Mouse (Mus musculus): ENCODE measurements around the gene Cnnm1.
"Not testable (repeated sequence)": the region's sequence is repeated elsewhere in the genome, so short reads cannot be mapped to it uniquely, and the experiment has no call there.

The Cnnm1 gene

DNA sequence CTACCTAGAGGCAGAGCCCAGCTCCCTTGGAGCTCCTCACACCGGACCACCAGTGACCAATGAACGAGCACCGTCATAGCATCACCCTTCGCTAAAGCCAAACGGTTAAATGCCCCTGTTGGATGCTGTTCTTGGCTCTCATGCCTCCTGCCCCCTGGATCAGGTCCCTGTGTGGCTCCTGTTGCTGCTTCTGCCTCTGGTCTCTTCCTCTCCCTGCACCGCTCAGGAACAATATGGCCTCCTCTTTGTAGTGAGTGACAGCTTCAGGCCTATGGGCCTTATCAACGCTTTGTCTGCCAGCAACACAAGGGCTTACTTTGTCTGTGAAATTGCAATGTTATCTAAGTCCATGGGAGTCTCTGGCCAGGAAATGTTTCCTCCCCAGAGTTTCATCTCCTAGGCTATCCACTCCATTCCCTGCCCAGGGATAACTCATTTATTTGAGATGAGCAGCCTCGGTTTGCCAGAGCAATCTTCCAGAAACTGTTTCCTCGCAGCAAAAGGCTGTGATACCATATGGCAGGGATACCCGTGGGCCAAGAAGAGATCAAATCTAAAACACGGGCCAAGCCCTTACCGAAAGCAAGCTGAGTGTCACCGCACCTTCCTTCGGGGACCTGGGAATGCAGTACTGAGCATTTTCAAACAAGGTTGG is 25.5 kb downstream of the Cnnm1 start:
- no peak for DNase-seq

DNA sequence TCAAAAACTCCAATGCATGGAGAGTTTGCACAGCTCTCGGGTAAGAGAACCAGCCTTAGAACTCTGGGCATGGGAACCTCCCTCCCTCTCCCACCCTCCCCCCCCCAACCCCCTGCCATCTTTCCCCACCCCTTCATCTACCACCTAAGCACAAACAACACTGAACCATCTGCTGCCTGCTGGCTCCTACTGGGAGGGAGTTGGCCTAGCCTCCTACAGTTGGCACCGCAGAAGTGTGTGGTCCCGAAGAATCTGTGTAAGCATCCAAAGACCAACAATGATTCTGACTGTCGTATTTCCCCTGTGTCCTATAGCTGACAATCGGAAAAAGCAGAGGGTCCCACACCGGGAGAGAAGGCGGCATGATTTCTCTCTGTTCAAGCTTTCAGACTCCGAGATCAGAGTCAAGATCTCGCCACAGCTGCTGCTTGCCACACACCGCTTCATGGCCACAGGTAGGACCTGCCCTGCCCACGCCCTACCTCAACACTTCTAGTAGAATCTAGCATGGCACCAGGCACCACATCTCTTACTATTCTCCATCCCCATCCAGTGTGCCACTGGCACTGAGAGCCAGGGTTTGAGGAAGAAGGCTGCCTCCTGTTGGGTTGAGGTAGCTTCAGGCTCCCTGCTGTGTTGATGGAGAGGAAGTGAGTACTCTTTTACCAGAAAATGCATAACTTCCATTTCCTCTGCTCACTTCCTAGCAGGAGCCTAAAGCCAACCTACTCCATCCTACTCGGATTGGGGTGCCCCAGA is 27.9 kb downstream of the Cnnm1 start:
- DNase-seq, result no peak

DNA sequence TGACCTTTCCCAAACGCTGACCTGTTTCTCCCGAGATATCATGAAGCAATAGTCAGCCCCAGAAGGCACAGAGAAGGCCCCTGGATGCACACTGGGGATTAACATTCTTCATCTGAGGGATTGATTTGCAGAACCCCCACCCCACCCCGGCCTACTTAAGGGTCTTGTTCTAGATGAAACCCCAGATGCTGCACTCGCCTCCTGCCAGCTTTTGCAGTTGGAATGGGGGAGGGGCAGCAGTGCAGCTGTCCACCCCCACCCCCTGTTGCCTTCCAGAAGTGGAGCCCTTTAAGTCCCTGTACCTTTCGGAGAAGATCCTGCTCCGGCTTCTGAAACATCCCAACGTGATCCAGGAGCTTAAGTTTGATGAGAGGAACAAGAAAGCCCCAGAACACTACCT is 29.1 kb downstream of the Cnnm1 start:
- no peak for DNase-seq

DNA sequence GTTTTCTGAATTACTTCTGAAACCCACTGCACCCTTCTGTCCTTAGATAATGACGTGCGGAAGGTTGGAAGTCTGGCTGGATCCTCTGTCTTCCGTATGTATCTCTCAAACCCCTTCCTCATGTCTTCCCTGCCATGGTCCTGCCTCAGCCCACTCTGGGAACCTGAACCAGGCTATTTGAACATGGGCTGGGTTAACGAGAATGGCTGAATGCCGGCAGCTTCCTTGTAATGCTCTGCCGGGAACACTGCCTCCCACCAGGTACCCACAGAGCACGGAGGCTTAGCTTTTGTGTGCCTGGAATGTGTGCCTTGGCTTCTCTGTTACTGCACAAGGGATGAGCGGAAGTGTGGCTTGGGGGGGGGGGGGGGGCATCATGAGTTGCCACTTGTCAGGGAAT is 32.1 kb downstream of the Cnnm1 start:
- no peak for DNase-seq

DNA sequence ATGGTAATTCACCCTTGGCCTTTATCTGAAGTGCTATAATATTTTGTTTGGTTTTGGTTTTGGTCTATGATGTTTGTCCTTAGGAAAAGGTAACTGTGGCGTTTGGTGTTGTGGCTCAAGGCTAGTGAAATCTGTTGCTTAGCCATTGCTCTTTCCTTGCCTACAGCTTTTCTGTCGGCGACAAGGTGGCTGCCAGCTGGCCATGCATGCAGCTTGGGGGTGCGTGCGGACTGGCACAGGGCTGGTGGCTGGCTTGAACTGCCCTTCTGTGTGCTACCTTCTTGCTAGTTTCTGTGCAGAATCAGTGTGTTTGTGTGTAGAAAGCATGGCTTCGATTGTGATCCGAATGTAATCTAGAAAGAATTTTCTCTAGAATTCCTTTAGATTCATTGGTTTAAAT is 32.5 kb downstream of the Cnnm1 start:
- DNase-seq, result no peak

DNA sequence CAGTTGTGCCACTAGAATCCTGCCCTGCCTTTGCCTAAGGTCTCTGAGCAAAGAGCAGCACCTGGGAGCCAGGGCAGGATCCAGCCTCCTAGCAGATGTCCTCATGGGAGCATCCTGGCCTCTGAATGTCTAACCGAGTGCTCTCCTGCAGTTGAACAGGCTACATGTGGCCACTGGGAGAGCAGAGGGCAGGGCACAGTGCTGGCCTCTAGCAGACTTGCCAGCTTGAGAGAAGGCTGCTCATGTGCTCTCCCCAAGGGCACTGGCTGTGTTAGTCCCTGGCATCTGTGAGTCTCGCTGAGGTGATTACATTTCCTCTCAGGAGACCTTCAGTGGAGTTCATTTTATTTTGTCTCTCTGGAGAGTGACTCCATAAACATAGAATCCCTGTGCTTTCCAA is 35.4 kb downstream of the Cnnm1 start:
- DNase-seq, result peak; percentile 48

DNA sequence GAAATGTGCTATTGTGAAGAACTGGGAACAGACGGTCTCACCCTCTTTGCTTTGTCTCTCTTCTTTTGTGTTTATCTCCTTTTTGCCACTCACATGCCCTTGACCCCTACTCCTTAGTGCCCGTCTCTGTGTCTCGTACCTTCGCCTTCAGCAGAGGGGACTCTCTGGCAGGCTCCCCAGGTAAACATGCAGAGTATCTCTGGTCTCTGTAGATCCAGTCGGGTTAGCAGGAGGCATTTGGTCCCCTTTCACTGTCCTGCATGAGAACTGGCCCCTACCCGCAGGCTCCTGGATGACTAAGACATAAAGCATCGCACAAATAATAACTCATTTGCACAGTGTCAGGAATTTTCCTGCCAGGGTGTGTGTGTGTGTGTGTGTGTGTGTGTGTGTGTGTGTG is 35.8 kb downstream of the Cnnm1 start:
- DNase-seq, result peak; percentile 18

DNA sequence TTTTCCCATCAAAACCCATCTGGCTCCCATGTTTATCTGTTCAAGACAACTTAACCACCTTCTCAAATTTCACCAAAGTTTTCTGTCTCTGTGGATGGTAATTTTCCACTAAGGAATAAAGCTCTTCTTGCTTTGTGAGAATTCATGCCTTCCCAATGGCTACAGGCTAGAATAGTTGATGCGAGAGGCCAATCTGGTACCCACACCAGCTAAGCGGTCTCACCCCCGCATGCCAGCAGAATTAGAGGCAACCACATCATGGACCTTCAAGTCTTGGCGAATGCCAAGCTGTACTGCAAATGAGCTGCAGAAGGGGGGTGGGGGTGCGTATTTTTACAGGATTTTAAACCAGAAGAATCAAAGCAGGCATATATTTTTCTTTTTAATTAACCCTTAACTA is 37.2 kb downstream of the Cnnm1 start:
- DNase-seq, result no peak

DNA sequence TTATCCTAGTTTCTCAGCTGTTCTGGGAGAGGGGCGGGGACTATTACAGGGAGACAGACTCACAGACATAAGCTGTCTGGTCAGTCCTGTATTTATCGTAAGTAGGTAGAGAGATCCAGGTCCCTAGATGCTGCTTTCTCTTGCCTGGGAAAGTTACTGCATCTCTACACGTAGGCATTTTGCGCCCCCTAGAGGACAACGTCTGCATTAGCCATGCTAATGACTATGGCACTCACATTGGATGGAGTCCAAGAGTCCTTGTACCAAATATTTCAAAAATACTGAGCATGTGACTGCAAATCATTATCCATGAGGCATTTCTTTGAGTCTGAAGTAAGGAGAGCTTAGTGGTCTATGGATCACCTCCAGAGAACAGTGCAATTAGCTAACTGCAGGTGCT is 38.7 kb downstream of the Cnnm1 start:
- peak; percentile 82 for DNase-seq

DNA sequence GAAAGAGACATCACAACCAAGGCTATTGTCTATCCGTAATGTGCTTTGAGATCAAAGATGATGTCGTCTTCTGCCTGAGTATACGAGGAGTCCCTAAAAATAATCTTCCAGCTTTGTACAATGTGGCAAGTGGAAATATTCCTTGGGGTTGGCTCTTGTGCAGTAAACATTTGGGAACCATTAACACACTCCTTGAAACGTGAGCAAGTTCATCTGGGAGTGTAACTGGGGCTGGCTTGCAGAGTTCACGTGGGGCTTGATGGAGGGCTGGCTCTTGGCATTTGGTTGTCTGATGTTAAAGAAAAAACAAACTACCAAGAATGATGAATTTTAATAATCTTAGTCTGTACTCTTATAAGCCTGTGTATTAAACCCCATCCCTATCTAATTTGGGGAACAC is 39.2 kb downstream of the Cnnm1 start:
- DNase-seq, result no peak

DNA sequence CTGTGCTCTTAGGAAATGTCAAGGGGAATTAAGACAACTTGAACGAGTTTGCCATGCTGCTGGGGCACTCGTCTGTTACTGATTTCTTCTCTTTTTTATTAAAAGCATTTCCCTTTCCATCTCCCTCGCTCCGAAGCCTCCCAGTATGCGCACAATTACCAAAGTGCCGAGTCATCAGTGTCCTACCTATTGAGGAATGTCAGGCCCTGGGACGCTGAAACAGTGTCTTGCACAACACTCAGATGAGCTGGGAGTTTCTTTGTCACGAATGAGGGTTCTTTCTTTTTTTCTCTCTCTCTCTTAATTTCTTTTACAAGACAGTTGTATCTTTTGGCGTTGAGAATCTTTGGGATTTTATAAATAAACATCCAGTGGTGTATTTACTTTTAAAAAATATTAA is 40.3 kb downstream of the Cnnm1 start:
- no peak for DNase-seq

DNA sequence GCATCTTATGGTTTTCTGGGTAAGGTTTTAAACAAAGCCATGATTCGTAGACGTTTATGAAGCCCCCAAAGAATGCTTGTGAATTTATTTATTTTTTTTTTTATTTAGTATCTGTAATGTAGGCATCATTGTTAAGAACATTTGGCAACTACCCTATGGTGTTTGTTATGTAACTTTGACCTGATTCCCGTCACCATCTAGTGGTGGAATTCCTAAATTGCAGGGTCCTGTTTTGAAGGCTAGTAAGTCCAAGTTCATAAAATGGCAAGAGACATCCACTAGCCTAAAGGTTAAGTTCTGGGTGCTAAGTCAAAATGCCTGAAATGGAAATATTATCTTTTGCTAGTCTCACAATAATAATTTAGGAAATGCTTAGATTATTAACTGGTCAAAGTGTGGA is 47.2 kb downstream of the Cnnm1 start:
- peak; percentile 64 for DNase-seq

DNA sequence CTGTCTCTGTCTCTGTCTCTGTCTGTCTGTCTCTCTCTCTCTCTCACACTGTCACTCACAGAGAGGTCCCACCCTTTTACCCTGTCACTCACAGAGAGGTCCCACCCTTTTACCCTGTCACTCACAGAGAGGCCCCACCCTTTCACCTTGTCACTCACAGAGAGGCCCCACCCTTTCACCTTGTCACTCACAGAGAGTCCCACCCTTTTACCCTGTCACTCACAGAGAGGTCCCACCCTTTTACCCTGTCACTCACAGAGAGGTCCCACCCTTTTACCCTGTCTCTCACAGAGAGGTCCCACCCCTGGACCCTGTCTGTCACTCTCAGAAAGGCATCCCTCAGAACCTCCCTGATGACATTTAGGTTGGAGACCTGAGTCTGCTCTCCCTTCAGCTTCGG is 53.1 kb downstream of the Cnnm1 start:
- not testable (repeated sequence) for DNase-seq

DNA sequence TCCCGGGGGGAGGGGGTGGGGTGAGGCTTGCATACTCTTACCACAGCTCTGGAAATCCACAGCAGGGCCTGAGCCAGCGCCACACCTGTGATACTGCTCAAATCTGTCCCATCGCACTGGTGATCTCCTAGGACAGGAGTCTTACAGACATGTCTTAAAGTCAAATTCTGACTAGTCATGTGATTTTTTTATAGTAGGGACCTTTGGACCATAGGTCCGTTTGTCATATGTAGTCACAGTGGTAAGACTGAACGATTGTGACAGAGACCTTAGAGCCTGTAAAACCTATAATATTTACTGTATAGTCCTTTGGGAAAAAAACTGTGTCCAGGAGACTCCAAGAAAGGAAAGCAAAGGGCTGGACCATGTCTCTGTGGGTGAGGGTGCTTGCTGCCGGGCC is 53.6 kb downstream of the Cnnm1 start:
- DNase-seq, result no peak

DNA sequence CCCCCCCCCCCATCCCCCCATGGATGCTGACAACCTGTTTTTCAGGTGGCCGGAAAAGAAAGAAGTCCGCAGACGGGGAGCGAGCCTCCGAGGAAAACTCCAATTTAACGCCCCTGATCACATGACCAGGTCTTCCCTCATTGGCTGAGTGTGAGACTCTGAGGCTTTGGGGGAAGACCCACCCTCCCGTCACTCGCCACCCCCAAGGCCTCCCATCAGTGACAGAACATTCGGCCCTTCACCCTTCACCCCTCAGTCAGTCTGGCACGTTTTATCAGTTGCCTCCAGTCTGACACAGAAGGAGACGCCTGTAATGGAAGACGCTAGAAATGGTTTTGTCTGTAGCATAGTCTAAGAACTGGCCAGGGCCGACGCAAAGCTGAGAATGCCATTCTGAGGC is 54.7 kb downstream of the Cnnm1 start:
- DNase-seq, result no peak

DNA sequence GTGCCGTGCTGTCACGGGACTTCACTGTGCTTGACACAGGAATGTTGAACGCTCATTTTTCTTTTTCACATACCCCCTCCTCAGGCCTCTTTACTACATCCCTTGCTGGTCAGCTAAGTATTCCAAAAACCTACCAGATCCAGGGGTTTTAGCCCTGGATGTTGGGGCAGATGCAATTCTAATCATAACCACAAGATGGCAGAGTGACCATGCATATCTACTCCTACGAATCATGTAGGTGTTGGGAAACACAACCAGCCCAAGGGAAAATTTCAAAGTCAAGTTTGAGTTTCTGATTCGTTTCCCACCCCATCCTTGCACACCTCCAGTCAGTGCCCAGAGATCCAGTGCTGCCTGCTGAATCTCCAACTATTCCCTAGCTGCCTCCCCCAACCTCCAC is 55.6 kb downstream of the Cnnm1 start:
- peak; percentile 72 for DNase-seq

DNA sequence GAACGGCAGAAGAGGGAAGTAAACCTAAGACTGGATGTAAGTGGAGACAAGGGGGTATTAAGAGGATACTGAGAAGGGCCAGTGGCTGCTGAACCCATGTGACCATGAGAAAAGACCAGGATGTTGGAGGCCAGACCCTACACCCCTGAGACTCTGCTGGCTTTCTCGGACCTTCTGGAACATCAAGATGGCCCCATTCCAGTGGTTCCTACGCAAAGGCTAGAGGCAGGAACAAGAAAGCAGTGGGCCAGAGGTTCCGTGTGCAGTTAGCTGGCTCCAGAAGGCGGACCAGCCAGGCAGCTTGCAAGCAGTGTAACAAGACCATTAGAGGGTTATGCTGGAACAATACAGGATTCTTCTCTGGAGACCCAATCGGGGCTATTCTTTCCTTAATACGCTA is 57.2 kb downstream of the Cnnm1 start:
- DNase-seq, result no peak

DNA sequence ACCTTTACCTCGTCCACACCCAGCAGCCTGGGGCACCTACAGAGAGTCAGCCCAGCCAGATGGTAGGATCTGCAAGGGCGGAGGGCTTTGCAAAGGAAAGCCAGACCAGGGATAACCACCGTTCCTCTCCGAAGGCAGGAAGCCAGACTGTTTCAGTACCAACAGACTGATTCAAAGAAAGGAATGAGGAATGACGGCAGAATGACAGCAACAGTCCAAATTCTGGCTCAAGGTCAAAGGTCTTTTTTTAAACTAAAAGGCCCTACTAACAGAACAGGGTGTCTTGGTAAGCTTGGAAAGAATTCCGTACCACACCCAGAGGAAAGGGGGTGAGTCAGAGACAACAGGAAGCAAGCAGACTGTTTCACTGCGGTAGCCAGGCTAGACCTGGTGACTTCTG is 58.6 kb downstream of the Cnnm1 start:
- DNase-seq, result no peak

DNA sequence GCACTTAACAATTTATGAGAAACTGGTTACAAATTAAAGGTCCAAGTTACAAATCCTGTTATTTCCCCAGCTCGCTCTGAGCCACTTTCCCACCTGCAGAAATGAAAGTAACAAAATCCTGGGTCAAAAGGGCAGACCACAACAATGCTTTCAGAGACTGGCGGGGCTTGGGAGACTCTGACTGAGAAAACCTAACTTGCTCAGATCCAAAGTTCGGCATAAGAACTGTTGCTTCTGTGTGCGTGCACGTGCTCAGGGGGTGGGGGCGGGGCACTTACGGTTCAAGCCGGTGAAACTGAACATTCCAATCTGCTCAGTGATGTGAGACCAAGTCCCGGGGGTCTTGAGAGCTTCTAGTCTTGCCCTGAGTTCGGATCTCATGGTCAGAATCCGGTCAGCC is 62.4 kb downstream of the Cnnm1 start:
- peak; percentile 37 for DNase-seq

DNA sequence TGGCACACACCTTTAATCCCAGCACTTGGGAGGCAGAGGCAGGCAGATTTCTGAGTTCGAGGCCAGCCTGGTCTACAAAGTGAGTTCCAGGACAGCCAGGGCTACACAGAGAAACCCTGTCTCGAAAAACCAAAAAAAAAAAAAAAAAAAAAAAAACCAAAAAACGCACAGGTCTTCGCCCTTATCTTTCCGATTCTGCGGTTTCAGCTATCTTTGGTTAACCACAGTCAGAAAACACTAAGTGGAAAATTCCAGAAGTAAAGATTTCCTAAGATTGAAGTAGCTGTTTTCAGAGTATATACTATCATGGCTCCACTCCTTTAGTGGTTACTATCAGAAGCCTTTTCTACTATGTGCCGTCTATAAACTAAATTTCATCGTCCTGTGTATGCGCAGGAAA is 63.4 kb downstream of the Cnnm1 start:
- not testable (repeated sequence) for DNase-seq

DNA sequence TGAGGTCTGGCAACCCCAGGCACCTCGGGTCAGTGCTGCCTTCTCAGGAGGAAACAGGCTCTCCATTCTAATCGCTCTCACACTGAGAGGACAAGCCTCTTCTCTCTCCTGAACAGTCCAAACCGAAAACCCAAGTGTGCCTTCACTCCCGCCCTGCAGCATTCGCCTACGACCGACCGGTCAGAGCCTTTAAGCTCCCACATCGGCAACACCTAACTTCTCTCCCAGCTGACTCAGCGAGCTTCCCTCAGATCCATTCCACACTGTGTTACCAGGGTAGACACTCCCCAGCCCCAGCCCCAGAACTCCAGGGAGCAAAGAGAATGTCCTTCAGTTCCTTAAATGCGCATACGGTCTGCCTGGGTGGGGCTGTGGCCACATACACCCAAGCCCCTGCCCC is 65.2 kb downstream of the Cnnm1 start:
- DNase-seq, result no peak

DNA sequence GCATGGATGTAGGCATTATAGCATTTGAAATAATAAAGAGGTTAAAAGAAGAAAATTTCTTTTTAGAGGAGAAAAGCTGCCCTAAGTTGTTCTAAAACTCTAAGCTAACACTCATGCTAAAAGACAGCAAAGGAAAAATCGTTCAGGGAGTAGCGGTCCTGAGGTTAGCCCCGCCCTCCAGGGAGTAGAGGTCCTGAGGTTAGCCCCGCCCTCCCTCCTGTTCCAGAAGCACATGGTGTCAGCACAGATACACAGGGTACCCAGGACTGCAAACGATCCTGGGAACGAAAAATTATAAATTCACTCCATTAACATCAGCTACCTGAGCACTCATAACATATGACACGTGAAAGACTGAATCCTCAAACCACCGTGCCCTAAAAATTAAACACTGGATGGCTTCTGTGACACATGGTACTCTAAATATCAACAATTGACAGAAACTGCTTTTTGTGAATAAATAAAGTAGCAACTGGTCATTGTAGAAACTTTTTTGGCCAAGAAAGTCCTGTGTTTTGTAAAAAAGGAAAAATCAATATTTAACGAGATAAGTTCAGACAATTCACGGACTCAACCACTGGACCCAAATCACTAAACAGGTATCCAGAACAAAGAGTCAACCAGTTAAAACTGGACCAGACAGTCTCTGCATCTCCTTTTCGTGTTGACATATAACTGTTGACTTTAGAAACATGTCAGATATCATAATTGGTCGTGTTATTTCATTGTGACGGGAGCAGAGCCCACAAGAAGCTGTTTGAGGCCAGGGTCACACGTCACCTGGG is 70.4 kb downstream of the Cnnm1 start:
- no peak for DNase-seq

DNA sequence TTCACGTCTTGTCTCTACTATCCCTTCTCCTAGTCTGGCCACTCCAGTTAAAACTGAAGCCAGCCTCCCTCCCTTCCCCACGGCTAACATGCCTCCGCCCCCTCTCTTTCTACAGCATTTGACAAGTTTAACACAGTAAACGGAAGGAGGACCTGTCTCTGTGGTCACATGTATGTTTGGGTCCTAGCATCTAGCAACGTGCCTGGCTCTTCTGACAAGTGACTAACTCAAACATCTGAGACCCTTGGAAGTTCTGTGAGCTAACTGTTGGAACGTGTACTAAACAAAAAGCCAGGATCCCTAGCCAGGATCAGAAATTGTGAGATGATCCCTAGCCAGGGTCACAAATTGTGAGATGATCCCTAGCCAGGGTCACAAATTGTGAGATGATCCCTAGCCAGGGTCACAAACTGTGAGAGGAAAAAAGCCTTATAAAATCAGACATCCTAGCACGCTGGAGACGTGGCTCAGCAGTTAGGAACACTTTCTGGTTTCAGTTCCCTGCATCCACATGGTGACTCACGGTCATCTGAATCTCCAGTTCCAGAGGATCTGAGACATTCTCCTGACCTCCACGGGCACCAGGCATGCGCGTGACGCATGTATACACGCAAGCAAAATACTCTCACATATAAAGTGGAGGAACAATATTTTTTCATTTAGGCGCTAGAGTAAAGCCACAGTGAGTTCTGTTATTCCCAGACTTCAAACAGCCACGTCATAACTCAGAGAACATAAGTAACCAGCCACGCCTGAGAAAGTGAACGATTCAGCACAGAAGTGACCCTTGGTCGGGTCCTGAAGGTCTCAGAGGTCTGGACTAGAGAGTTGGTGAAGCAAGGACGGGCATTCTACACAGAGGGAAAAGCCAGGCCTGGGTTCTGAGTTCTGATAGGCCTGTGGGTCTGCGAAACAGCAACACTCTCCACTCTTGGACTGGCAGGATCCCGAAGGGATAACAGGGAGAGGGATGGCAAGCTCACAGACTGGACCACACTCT is 71.7 kb downstream of the Cnnm1 start:
- DNase-seq, result peak; percentile 53

Measured in kidney, postnatal 14 days (tissue).